Mouse (Mus musculus): Measurements from ENCODE around the gene Qsox1.

The Qsox1 gene

GRCm38 (mm10) chr1:155812581-155813499 lies at the start of gene Qsox1:
Gene Qsox1 (minus strand): TSS chr1:155812889.
- in situ Hi-C loops (cut with MboI, MseI) = no loop called here

GRCm38 (mm10) chr1:155854926-155855702 lies 42.4 kb upstream of the Qsox1 start:
- in situ Hi-C loops (cut with MboI, MseI) = no loop called here

DNA sequence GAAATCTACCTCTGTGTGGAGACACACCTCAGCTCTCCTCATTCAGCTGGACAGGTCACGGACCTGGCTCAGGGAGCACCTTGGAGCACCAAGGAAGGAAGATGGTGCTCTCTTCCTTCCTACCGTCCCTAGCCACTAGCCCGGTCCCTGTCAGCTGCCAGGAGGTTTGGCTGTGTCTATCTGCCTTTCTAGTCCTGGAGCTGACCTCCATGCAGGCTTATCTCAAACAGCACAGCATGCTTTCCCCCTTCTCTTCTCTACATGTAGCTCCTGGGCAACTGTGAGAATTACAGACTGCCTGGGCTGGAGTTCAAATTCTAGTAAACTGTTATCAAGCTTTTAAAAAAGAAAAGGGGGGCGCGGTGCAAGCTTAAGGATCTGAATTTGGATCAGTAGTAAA lies 40.3 kb upstream of the Qsox1 start:
- in situ Hi-C loops (cut with MboI, MseI) = no loop called here

DNA sequence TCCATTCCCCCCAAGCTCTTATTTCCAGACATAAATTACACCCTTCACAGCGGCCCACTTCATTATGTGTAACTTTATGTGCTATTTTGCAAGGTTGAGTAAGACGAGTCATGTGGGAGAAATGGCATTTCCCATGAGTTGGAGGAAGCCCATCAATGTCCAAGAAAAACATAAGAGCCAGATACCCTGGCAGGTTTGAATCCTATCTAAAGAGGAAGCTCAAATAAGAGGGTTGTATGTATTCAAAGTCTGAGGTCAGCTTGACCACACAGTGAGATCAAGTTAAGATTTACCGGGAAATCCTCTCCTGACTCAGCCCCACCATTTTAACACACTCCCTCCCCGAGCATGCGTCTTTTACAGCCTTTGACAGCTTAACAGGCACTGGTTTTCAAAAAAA lies 31.5 kb upstream of the Qsox1 start:
- in situ Hi-C loops (cut with MboI, MseI) = no loop called here

DNA sequence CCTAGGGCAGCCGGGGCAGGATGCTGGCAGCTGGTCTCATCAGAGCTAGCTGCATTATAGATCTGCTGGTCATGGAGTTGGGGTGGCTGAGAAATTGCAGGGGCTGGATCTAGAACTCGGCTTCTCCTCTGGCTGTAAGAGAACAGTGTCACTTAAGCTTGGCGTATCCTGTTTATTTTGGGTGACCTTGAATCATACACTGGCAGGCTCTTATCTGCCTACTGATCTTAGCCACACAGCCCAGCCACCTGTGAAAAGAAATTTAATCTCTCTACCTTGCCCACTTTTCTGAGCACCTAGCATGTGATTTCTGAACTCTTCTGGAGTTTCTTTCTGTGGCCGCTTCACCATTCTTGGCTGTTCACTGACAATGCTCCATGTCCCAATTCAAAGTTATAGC lies 30.8 kb upstream of the Qsox1 start:
- in situ Hi-C loops (cut with MboI, MseI) = no loop called here

- in situ Hi-C loops (cut with MboI, MseI) = no loop called here
Observed at GRCm38 (mm10) chr1:155835667-155836066, 23.0 kb upstream of the Qsox1 start.

- in situ Hi-C loops (cut with MboI, MseI) = no loop called here
Observed at GRCm38 (mm10) chr1:155833610-155834009, 20.9 kb upstream of the Qsox1 start.

DNA sequence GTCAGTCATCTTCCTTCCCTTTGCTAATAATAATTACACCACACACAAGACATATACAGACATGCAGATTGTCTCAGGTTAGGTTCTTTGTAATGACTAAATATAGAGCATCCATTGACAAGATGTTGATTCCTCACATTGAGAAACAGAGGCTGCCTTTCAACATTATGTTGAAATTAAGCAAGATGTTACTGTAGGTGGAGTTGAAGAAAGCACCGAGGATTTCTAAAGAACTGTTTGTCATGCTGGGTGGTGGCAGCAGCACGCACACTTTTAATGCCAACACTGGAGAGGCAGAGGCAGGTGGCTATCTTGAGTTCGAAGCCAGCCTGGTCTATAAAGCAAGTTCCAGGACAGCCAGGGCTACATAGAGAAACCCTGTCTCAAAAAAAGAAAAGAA lies 19.3 kb upstream of the Qsox1 start:
- in situ Hi-C loops (cut with MboI, MseI) = no loop called here

GRCm38 (mm10) chr1:155830861-155831260 lies 18.2 kb upstream of the Qsox1 start:
- in situ Hi-C loops (cut with MboI, MseI) = no loop called here

DNA sequence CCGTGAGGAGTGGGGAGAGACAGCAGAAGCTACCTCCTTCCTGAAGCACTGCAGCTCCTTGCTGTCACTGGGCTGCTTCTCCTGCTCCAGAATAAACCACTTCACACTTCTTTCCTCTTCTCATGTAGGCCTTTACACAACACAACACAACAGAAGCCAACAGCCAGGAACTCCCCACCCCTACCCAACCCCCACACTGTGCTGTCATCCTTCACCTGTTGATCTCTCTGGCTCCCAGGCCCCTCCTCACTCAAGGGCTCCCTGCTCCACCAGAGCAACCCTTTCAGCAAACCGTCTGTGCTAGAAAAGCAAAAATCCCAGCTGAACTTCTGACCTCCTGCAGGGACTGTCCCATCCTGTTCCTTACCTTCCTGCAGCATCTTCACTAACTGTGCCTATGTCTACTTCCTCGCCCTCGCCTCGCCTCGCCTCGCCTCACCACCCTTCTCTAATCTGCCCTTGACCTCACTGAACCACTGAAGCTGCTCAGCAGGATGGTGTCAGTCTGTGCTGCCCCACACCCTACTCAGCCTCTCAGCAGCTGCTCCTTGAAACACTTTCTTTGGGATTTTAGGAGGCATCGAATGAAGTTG lies 15.1 kb upstream of the Qsox1 start:
- in situ Hi-C loops (cut with MboI, MseI) = no loop called here

DNA sequence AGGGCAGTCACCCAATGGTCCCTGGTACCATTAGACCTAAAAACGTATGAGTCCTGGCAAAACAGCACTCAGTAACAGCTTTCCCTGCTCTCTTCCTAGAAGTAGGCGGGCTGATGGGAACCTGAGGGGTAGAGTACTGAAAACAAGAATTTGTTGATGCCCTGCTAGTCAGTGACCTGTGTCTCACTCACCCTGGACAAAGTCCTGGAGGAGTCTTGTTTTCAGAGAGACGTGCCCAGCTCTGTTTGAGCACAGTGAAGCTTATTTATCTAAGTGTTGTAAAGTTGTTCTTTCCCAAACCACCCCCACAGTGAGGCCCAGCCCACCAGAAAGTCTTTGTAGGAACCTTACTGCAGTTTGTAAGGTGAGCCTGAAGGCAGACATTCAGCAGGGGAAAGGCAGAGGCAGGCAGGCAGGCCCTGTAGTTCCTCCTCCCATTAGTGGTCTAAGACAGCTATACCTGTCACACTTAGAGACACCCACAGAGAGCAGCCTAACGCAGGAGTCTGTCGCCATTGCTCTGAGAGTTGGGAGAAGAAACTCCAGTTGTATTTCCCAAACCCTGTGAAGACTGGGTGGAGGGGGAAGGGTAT lies 14.2 kb upstream of the Qsox1 start:
- in situ Hi-C loops (cut with MboI, MseI) = no loop called here

DNA sequence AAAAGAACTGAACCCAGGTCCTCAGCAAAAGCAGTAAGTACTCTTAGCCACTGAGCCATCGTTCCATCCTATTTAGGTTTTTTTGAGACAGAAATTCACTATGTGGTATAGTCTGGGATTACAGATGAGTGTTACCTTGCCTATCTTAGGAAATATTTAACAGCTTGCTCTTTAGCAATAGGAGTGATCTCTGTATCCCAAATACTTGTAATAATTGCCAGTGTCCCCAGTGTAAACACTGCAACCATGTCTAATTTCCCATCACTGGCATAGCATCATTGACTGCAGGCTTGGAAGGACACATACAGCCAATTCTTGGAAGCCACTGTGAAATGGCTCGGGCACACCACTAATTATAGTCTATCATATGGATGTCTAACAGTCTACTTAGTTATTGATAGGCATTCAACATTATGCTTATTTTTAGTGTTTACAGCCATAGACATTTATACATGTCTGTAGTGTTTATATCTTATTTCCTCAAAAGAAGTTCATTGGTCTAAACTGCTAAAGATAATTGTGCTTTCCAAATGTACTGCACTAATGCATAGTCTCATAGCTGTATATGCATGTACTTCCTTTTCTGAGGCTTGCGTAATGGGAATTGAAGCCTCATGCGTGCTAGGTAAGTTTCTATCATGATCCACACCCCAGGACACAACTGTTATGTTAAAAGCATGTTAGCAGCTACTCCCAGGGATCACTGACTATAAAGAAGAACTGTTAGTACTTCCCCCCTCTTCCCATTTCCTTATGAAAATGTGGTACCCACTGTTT lies 13.4 kb upstream of the Qsox1 start:
- in situ Hi-C loops (cut with MboI, MseI) = no loop called here

DNA sequence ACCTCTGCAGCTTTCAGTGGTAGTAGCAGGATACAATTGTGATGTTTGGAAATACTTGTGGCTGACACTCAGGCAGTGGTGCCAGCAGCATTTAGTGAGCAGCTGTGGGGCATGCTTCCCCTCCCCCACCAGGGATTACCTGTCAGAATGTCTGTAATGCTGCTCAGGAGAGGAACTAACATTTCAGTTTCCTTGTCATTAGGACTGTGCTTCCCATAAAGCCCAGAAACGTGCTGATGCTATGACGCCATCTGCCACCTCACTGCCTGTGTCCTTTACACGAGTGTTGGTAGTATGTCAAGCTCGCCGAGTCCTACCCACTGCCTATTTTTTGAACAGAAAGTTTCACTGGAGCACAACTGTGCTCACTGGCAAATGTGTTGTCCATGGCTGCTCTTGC lies 8.0 kb upstream of the Qsox1 start:
- in situ Hi-C loops (cut with MboI, MseI) = no loop called here

DNA sequence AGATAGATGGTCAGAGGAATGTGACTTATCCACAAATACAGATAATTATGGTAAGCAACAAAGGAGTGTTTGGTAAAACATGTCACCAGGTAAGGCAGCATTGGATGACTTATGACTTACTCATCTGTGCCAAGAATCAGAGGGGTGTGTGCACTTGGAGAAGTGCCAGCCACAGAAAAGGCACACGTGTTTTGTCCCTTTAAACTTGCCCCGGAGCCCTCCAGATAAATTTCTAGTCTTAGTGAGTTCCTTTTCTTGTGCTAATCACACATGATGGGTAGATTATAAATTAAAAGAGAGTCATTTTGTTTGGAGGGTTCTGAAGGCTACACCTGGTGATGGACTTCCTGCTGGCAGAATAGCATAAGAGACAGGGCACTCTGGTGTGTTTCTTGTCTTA lies 3.5 kb upstream of the Qsox1 start:
- in situ Hi-C loops (cut with MboI, MseI) = no loop called here

DNA sequence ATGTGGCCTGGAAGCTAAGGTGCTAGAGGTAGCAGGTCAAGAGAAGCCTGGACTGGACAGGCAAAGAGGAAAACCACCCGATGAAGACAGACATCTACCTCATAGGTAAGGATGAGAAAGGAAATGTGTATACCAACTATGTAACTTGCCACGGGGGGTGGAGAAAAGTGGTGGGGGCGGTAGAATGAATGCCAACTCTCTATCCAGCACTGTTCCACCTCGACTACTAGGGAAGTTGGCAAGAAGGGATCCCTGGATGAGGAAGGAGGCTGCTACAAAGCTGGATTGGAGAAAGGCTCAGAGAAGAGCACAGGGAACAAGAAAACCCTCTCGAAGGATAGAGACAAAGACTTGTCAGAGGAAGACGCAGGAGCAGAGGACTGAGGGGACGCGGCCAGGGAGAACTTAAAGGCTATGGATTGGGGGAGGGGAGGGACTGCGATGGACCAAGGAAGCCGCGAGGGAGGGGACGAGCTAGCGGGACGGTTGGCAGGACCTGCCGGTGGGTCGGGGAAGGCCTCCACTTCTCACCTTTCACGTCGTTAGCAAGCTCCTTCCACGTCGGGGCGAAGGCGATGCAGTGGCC lies 601 bp downstream of the Qsox1 start:
- in situ Hi-C loops (cut with MboI, MseI) = no loop called here

GRCm38 (mm10) chr1:155810616-155811015 lies 2.1 kb downstream of the Qsox1 start:
- in situ Hi-C loops (cut with MboI, MseI) = no loop called here

GRCm38 (mm10) chr1:155809706-155810442 lies 2.8 kb downstream of the Qsox1 start:
- in situ Hi-C loops (cut with MboI, MseI) = no loop called here

GRCm38 (mm10) chr1:155808261-155808660 lies 4.4 kb downstream of the Qsox1 start:
- in situ Hi-C loops (cut with MboI, MseI) = no loop called here

DNA sequence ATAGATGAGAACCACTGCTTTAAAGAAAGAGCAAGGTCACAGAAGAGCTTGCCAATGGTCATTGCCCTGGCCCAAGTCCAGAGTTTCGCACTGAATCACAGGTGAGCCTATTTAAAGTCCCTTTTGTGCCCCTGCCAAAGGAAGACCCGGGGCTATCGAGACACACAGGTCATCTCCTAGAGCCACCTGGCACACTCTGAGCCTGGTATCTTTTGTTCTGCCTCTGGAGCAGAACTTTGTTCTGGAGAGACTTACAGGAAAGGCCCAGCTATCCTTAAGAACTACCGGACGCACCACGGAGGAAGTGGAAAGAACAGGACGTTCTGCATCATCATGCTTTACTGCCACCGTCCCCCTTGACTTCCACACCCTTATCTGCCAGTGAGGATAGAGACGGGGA lies 7.1 kb downstream of the Qsox1 start:
- in situ Hi-C loops (cut with MboI, MseI) = no loop called here

Data from regulatory T cell (primary cell).